Mouse (Mus musculus) left cerebral cortex, adult 9 months (tissue): Measurements from ENCODE around the gene Gm15107.
"Not testable (repeated sequence)": the region's sequence is repeated elsewhere in the genome, so short reads cannot be mapped to it uniquely, and the experiment has no call there.

ENCODE experiments used
- DNase-seq, 2 experiments: peaks; one replicate each; pipeline ENCODE4 v3.0.0; 2022; ENCODE audit warnings: low spot score in 2 of 2

The Gm15107 gene

DNA sequence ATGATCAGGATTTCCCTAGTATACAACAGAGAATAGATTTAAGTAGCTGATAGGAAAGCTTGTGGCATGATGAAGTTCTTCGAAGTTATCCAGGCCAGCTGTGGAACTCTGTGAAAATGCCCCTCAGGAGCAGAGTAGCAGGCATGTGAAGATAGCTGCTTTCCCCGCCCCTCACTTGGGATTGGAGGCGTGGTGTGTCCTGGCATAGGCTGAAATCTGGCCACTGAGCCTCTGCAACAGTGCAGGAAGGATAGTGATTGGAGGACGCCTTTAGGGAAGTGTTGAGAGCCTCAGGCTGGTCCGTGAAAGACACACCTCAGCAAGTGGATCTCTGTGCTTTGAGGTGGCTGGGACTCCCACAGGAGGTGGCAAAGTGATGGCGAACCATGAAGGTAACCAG lies at the start of gene Gm15107:
Gene Gm15107 (plus strand): TSS at position 301 of the 400 bp plus-strand sequence.
- not testable (repeated sequence) for DNase-seq
